Mouse (Mus musculus) hindbrain, postnatal 0 days (tissue): Measurements from ENCODE around the gene Casp2. TPM values are rescaled to one million over a fixed set of nuclear protein-coding genes. Genes with fewer than 3 reads are reported as not detected.

Experiments used
- ATAC-seq: fragments of 200-750 bp; cut with Nextera tagmentation; 2 replicates; pipeline ENCODE4 v1.8.0; 2017; ENCODE audit warnings: mild to moderate bottlenecking, moderate TSS enrichment, moderate library complexity
- DNase-seq: peaks from one replicate; pipeline ENCODE4 v3.0.0-alpha.2; 2015; ENCODE audit warnings: low spot score
- H3K27ac ChIP-seq: fragments of 300-500 bp; sonication (generic); 2 replicates; pipeline ENCODE4 v1.5.1; 2014; ENCODE audit warnings: mild to moderate bottlenecking
- H3K27me3 ChIP-seq: fragments of 300-500 bp; sonication (generic); 2 replicates; pipeline ENCODE4 v1.6.1; 2014; ENCODE audit warnings: low read length, mixed read lengths; ENCODE audit not compliant: insufficient read depth
- H3K36me3 ChIP-seq: fragments of 300-500 bp; sonication (generic); 2 replicates; pipeline ENCODE4 v1.6.1; 2014; ENCODE audit warnings: low read length, mixed read lengths; ENCODE audit not compliant: insufficient read depth
- H3K4me1 ChIP-seq: fragments of 300-500 bp; sonication (generic); 2 replicates; pipeline ENCODE4 v1.6.1; 2014; ENCODE audit warnings: antibody characterized with exemption, low read length, mixed read lengths; ENCODE audit not compliant: insufficient read depth
- H3K4me2 ChIP-seq: fragments of 300-500 bp; sonication (generic); 2 replicates; pipeline ENCODE4 v1.6.1; 2014; ENCODE audit warnings: low read depth, mild to moderate bottlenecking, low read length, moderate library complexity, mixed read lengths
- H3K4me3 ChIP-seq: fragments of 300-500 bp; sonication (generic); 2 replicates; pipeline ENCODE4 v1.5.1; 2014; ENCODE audit warnings: low read length
- H3K9ac ChIP-seq: fragments of 300-500 bp; sonication (generic); replicated peaks from 2 replicates; pipeline ENCODE4 v1.6.1; 2014; ENCODE audit warnings: mild to moderate bottlenecking, low read length, moderate library complexity, mixed read lengths
- H3K9me3 ChIP-seq: fragments of 300-500 bp; sonication (generic); 2 replicates; pipeline ENCODE4 v1.6.1; 2016; ENCODE audit warnings: low read length, mixed read lengths
- CTCF ChIP-seq: IDR thresholded peaks from 2 replicates; pipeline ENCODE4 v1.5.1; 2016; ENCODE audit warnings: antibody characterized with exemption, control low read depth, low read depth
- WGBS: fragments of 180-500 bp; shearing (Covaris S2); extraction: QIAGEN DNeasy Blood & Tissue Kit; methylation state at CpG from one replicate; pipeline ENCODE4 v1.1.7; 2014; 5-methylcytosine and 5-hydroxymethylcytosine counted together
- polyA plus RNA-seq: library from polyadenylated mRNA; unstranded; fragments of >200 nt; fragmentation: Nextera tagmentation; extraction: Ambion mirVana; gene quantifications from 2 replicates; pipeline ENCODE4 v1.2.1, GENCODE M21; 2015
- total RNA-seq: library from RNA; depleted of rRNA; stranded (reverse); fragments of >200 nt; gene quantifications from 2 replicates; pipeline ENCODE4 v1.2.3, GENCODE M21; 2014; rRNA removed

Casp2 gene
- total and polyA plus RNA-seq, 2 experiments from 2014 or later, result 22.2 to 43.0 TPM

DNA sequence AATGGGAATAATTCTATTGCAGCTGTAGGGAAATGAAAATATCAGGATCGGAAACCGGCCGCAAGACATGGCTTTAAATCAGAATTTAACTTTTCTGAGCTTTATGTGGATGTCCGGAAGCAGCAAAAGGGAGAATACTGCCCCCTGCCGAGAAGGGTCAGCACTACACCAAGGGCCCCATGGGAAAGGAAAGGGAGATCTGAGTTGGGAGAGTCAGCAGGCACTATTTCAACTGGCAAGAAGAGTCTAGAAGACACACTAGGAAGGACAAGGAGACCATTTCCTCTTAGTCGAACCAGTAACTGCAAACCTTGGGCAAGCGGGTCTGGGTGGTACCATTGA, 60.5 kb downstream of the Casp2 start:
- H3K9me3 ChIP-seq, result no peaks in the 10 kb centered on the region
- H3K27ac ChIP-seq, result peak overlapping the region; percentile 78; the same call in 1 of the 2 replicates
- peak; percentile 77 for DNase-seq
- 0 out of 2 replicates have a peak, but pooled peaks cover 2% of the 10 kb centered on the region for H3K36me3 ChIP-seq
- H3K4me1 ChIP-seq, result no peaks in the 10 kb centered on the region
- H3K27me3 ChIP-seq, result no peaks in the 10 kb centered on the region
- peak; percentile 83 for TF ChIP-seq CTCF
- H3K9ac ChIP-seq, result peak overlapping the region; percentile 82; the same call in 1 of the 2 replicates
- 2% methylated on average over 7 of the region's 7 CpGs for WGBS
- H3K4me3 ChIP-seq, result peak overlapping the region; percentile 72
- H3K4me2 ChIP-seq, result peak overlapping the region; percentile 85
- ATAC-seq, result peak; percentile 25

DNA sequence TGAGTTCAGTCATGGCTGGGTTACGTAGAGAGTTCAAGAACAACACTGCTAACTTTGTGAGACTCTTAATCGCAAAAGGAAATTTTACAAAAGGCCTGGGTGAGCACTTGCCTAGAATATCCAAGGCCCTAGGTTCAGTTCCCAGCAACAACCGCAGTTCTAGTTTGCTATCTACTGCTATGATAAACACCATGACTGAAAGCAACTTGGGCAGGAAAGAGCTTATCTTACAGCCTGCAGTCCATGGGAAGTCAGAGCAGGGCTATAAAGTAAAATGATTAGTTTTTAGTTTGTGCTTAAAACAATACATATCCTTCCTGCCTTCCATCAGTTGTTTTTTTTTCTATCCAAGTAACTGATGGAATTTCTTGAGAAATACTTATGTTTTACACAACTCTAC, 61.7 kb downstream of the Casp2 start:
- Histone ChIP-seq H3K27ac (no peak overlapping the region), H3K9me3 (no peaks in the 10 kb centered on the region), H3K4me3 (no peak overlapping the region), H3K9ac (no peak overlapping the region), H3K36me3 (no peaks in the 10 kb centered on the region), H3K4me1 (no peaks in the 10 kb centered on the region), H3K27me3 (no peaks in the 10 kb centered on the region), H3K4me2 (no peak overlapping the region)
- no peak for TF ChIP-seq CTCF
- 92% methylated on average over 3 of the region's 3 CpGs for WGBS
- ATAC-seq (no peak), DNase-seq (no peak)

- H3K9me3 ChIP-seq, result no peaks in the 10 kb centered on the region
- no peak overlapping the region for H3K4me3 ChIP-seq
- H3K9ac ChIP-seq, result no peak overlapping the region
- H3K36me3 ChIP-seq, result no peaks in the 10 kb centered on the region
- H3K4me2 ChIP-seq, result no peak overlapping the region
- ATAC-seq (no peak), DNase-seq (no peak)
- H3K27ac ChIP-seq, result no peak overlapping the region
- no peak for TF ChIP-seq CTCF
- 85% methylated on average over 3 of the region's 3 CpGs for WGBS
- no peaks in the 10 kb centered on the region for H3K27me3 ChIP-seq
- no peaks in the 10 kb centered on the region for H3K4me1 ChIP-seq
These were observed 64.0 kb downstream of the Casp2 start for GRCm38 (mm10) chr6:42328757-42329156.

GRCm38 (mm10) chr6:42330216-42330615, 65.4 kb downstream of the Casp2 start:
- Histone ChIP-seq H3K9me3 (no peaks in the 10 kb centered on the region), H3K36me3 (no peaks in the 10 kb centered on the region), H3K4me1 (no peaks in the 10 kb centered on the region), H3K27ac (no peak overlapping the region), H3K9ac (no peak overlapping the region), H3K27me3 (no peaks in the 10 kb centered on the region), H3K4me3 (no peak overlapping the region), H3K4me2 (no peak overlapping the region)
- no peak for TF ChIP-seq CTCF
- 76% methylated on average over 3 of the region's 3 CpGs for WGBS
- DNase-seq (no peak), ATAC-seq (peak; percentile 45; the same call in 1 of the 2 replicates)

DNA sequence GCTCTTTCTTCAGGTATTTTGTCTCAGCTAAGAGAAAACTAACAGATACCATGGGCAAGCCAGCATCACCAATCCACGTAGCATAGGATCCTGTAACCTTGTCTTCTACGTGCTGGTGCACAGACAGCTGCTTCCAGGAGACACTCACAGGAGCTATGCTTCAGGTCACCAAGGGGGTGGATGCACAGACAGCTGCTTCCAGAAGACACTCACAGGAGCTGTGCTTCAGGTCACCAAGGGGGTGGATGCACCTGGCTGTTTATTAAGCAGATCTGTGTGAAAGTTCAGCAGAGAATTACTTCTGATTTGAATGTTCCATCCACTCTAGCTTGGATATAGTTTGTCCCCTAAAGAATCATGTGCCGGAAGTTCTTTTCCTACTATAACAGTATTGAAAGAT, 66.2 kb downstream of the Casp2 start:
- no peak for ATAC-seq
- Histone ChIP-seq H3K27ac (no peak overlapping the region), H3K27me3 (no peaks in the 10 kb centered on the region), H3K9me3 (no peaks in the 10 kb centered on the region), H3K4me2 (no peak overlapping the region), H3K9ac (no peak overlapping the region), H3K36me3 (no peaks in the 10 kb centered on the region), H3K4me3 (no peak overlapping the region), H3K4me1 (no peaks in the 10 kb centered on the region)
- DNase-seq, result no peak
- TF ChIP-seq CTCF, result no peak
- WGBS, result 90% methylated on average over 3 of the region's 3 CpGs

Other genes with a start within 250 kb of the Casp2 start
- gene Sva, start 226.6 kb upstream of the Casp2 start, total RNA-seq, result not detected in 2 replicates
- not detected in 2 replicates for gene Sva, start 226.6 kb upstream of the Casp2 start, polyA plus RNA-seq
- gene Tas2r139, start 124.0 kb upstream of the Casp2 start, total RNA-seq, result not detected in 2 replicates
- not detected in 2 replicates for gene Tas2r139, start 124.0 kb upstream of the Casp2 start, polyA plus RNA-seq
- gene Tas2r144, start 49.7 kb upstream of the Casp2 start, total RNA-seq, result not detected in 2 replicates
- not detected in 2 replicates for gene Tas2r144, start 49.7 kb upstream of the Casp2 start, polyA plus RNA-seq
- gene Gstk1, start 19.1 kb upstream of the Casp2 start, total RNA-seq, result 6.5 and 12.2 TPM in 2 replicates
- 15.5 and 17.7 TPM in 2 replicates for gene Gstk1, start 19.1 kb upstream of the Casp2 start, polyA plus RNA-seq
- 0.21 TPM in 1 of 2 replicates, not detected in the other for gene Tmem139, start 3.0 kb upstream of the Casp2 start, total RNA-seq
- gene Tmem139, start 3.0 kb upstream of the Casp2 start, polyA plus RNA-seq, result 0.21 TPM in 1 of 2 replicates, not detected in the other
- gene Clcn1, start 21.7 kb downstream of the Casp2 start, total RNA-seq, result 2.0 and 3.5 TPM in 2 replicates
- gene Clcn1, start 21.7 kb downstream of the Casp2 start, polyA plus RNA-seq, result 0.43 and 0.95 TPM in 2 replicates
- 56.5 and 61.6 TPM in 2 replicates for gene Fam131b, start 59.7 kb downstream of the Casp2 start, total RNA-seq
- 4.6 and 5.0 TPM in 2 replicates for gene Fam131b, start 59.7 kb downstream of the Casp2 start, polyA plus RNA-seq
- 62.6 and 63.9 TPM in 2 replicates for gene Zyx, start 84.6 kb downstream of the Casp2 start, total RNA-seq
- 54.1 and 63.2 TPM in 2 replicates for gene Zyx, start 84.6 kb downstream of the Casp2 start, polyA plus RNA-seq
- gene Epha1, start 108.3 kb downstream of the Casp2 start, total RNA-seq, result 0.37 and 0.40 TPM in 2 replicates
- gene Epha1, start 108.3 kb downstream of the Casp2 start, polyA plus RNA-seq, result 0.64 and 0.66 TPM in 2 replicates
- not detected in 2 replicates for gene Tas2r143, start 135.3 kb downstream of the Casp2 start, total RNA-seq
- not detected in 2 replicates for gene Tas2r143, start 135.3 kb downstream of the Casp2 start, polyA plus RNA-seq
- gene Tas2r135, start 140.4 kb downstream of the Casp2 start, total RNA-seq, result not detected in 2 replicates
- gene Tas2r135, start 140.4 kb downstream of the Casp2 start, polyA plus RNA-seq, result not detected in 2 replicates
- not detected in 2 replicates for gene Tas2r126, start 169.6 kb downstream of the Casp2 start, total RNA-seq
- not detected in 2 replicates for gene Tas2r126, start 169.6 kb downstream of the Casp2 start, polyA plus RNA-seq
- gene Olfr458, start 200.2 kb downstream of the Casp2 start, total RNA-seq, result not detected in 2 replicates
- gene Olfr458, start 200.2 kb downstream of the Casp2 start, polyA plus RNA-seq, result not detected in 2 replicates
- gene Olfr457, start 211.3 kb downstream of the Casp2 start, total RNA-seq, result not detected in 2 replicates
- not detected in 2 replicates for gene Olfr457, start 211.3 kb downstream of the Casp2 start, polyA plus RNA-seq
- not detected in 2 replicates for gene Olfr456, start 222.2 kb downstream of the Casp2 start, total RNA-seq
- gene Olfr456, start 222.2 kb downstream of the Casp2 start, polyA plus RNA-seq, result not detected in 2 replicates